Mouse (Mus musculus) heart, embryonic 11.5 days (tissue): ENCODE results near the gene AI464131. TPM values are rescaled to one million over a fixed set of nuclear protein-coding genes. Genes with fewer than 3 reads are reported as not detected.
A peak's percentile ranks its signal among the peaks of the same experiment; 100 is the strongest.
"Not testable (repeated sequence)": the region's sequence is repeated elsewhere in the genome, so short reads cannot be mapped to it uniquely, and the experiment has no call there.

ENCODE experiments used
- ATAC-seq: fragments of 200-750 bp; cut with Nextera tagmentation; replicated peaks from 2 replicates; pipeline ENCODE4 v1.8.0; 2017; ENCODE audit warnings: moderate library complexity; ENCODE audit not compliant: insufficient number of reproducible peaks, low FRiP score, low TSS enrichment
- H3K27ac ChIP-seq: fragments of 300-500 bp; sonication (generic); 2 replicates; pipeline ENCODE4 v1.5.1; 2014; ENCODE audit warnings: mild to moderate bottlenecking, low read depth, low read length
- H3K27me3 ChIP-seq: fragments of 300-500 bp; sonication (generic); 2 replicates; pipeline ENCODE4 v1.6.1; 2014; ENCODE audit warnings: mild to moderate bottlenecking, low read length, mixed read lengths; ENCODE audit not compliant: control insufficient read depth, insufficient read depth
- H3K36me3 ChIP-seq: fragments of 300-500 bp; sonication (generic); 2 replicates; pipeline ENCODE4 v1.6.1; 2014; ENCODE audit warnings: mild to moderate bottlenecking, low read length, moderate library complexity, mixed read lengths; ENCODE audit not compliant: control insufficient read depth, insufficient read depth
- H3K4me1 ChIP-seq: fragments of 300-500 bp; sonication (generic); 2 replicates; pipeline ENCODE4 v1.6.1; 2014; ENCODE audit warnings: low read length; ENCODE audit not compliant: control insufficient read depth, insufficient read depth
- H3K4me2 ChIP-seq: fragments of 300-500 bp; sonication (generic); 2 replicates; pipeline ENCODE4 v1.6.1; 2014; ENCODE audit warnings: mild to moderate bottlenecking, moderate library complexity
- H3K4me3 ChIP-seq: fragments of 300-500 bp; sonication (generic); 2 replicates; pipeline ENCODE4 v1.5.1; 2014; ENCODE audit warnings: low read depth, low read length
- H3K9ac ChIP-seq: fragments of 300-500 bp; sonication (generic); 2 replicates; pipeline ENCODE4 v1.6.1; 2014; ENCODE audit warnings: mild to moderate bottlenecking, low read depth, low read length, moderate library complexity
- H3K9me3 ChIP-seq: fragments of 300-500 bp; sonication (generic); replicated peaks from 2 replicates; pipeline ENCODE4 v1.6.1; 2016; ENCODE audit warnings: low read length; ENCODE audit not compliant: control insufficient read depth
- WGBS: fragments of 180-500 bp; shearing (Covaris S2); extraction: QIAGEN DNeasy Blood & Tissue Kit; methylation state at CpG from one replicate; pipeline ENCODE4 v1.1.7; 2014; ENCODE audit not compliant: insufficient replicate concordance; 5-methylcytosine and 5-hydroxymethylcytosine counted together
- polyA plus RNA-seq: library from polyadenylated mRNA; unstranded; fragments of >200 nt; fragmentation: Nextera tagmentation; extraction: Ambion mirVana; gene quantifications from 2 replicates; pipeline ENCODE4 v1.2.1, GENCODE M21; 2014

The AI464131 gene
- polyA plus RNA-seq, 1 experiment from 2014 or later = 2.9 TPM

GRCm38 (mm10) chr4:41463051-41463738, 39.7 kb downstream of the AI464131 start:
- not testable (repeated sequence) for H3K4me1 ChIP-seq, H3K27ac ChIP-seq, H3K36me3 ChIP-seq, H3K9me3 ChIP-seq, H3K27me3 ChIP-seq, ATAC-seq
- WGBS = 54% methylated on average over 3 of the region's 3 CpGs
- Histone ChIP-seq H3K4me2 (peak overlapping the region; percentile 81), H3K4me3 (peak overlapping the region; percentile 72), H3K9ac (0 out of 2 replicates have a peak overlapping the region, but pooled peaks have one; percentile 22)

- no peak overlapping the region for H3K4me3 ChIP-seq
- WGBS = 98% methylated on average over 1 of the region's 1 CpGs
- no peaks in the 10 kb centered on the region for H3K27me3 ChIP-seq
- H3K27ac ChIP-seq = no peak overlapping the region
- H3K36me3 ChIP-seq = no peaks in the 10 kb centered on the region
- no peak for ATAC-seq
- H3K4me2 ChIP-seq = no peak overlapping the region
- no peaks in the 10 kb centered on the region; the same call in 1 of the 2 replicates for H3K4me1 ChIP-seq
- H3K9ac ChIP-seq = no peak overlapping the region
- no peaks in the 10 kb centered on the region for H3K9me3 ChIP-seq
Observed at GRCm38 (mm10) chr4:41460690-41461089, 42.2 kb downstream of the AI464131 start.

- no peak for ATAC-seq
- H3K4me2 ChIP-seq = no peak overlapping the region
- no peaks in the 10 kb centered on the region for H3K9me3 ChIP-seq
- H3K9ac ChIP-seq = no peak overlapping the region
- no peak overlapping the region for H3K27ac ChIP-seq
- H3K4me1 ChIP-seq = peaks cover 3% of the 10 kb centered on the region; the same call in 1 of the 2 replicates
- no peaks in the 10 kb centered on the region for H3K27me3 ChIP-seq
- 92% methylated on average over 3 of the region's 3 CpGs for WGBS
- H3K36me3 ChIP-seq = no peaks in the 10 kb centered on the region; the same call in 1 of the 2 replicates
- H3K4me3 ChIP-seq = no peak overlapping the region
Observed at GRCm38 (mm10) chr4:41447595-41447994, 55.3 kb downstream of the AI464131 start.

Other genes starting within 250 kb of the AI464131 start
- 51.4 and 63.2 TPM in 2 replicates for gene Ubap2, start 227.9 kb downstream of the AI464131 start, polyA plus RNA-seq
- gene Dcaf12, start 188.2 kb downstream of the AI464131 start, polyA plus RNA-seq = 30.6 and 39.8 TPM in 2 replicates
- 52.3 and 52.6 TPM in 2 replicates for gene Ubap1, start 154.1 kb downstream of the AI464131 start, polyA plus RNA-seq
- 3.7 and 6.6 TPM in 2 replicates for gene Kif24, start 38.2 kb downstream of the AI464131 start, polyA plus RNA-seq
- gene Nudt2, start 37.9 kb downstream of the AI464131 start, polyA plus RNA-seq = 45.0 and 46.4 TPM in 2 replicates
- not detected in 2 replicates for gene 1110017D15Rik, start 14.3 kb upstream of the AI464131 start, polyA plus RNA-seq
- gene Fam219a, start 66.5 kb upstream of the AI464131 start, polyA plus RNA-seq = 1.5 and 1.8 TPM in 2 replicates
- 1.2 TPM in 2 replicates for gene Dnaic1, start 66.7 kb upstream of the AI464131 start, polyA plus RNA-seq
- gene Enho, start 137.2 kb upstream of the AI464131 start, polyA plus RNA-seq = 4.1 and 4.7 TPM in 2 replicates
- gene Cntfr, start 194.0 kb upstream of the AI464131 start, polyA plus RNA-seq = 4.1 and 4.3 TPM in 2 replicates
- 128 and 137 TPM in 2 replicates for gene Il11ra1, start 196.9 kb upstream of the AI464131 start, polyA plus RNA-seq
- 50.2 and 51.6 TPM in 2 replicates for gene Rpp25l, start 210.5 kb upstream of the AI464131 start, polyA plus RNA-seq
- gene Dctn3, start 220.1 kb upstream of the AI464131 start, polyA plus RNA-seq = 120 and 126 TPM in 2 replicates
- gene Arid3c, start 228.1 kb upstream of the AI464131 start, polyA plus RNA-seq = not detected in 2 replicates